Mouse (Mus musculus) spleen, postnatal 4 days (tissue): ENCODE data around the gene Adat3.
"Not testable (repeated sequence)": the region's sequence is repeated elsewhere in the genome, so short reads cannot be mapped to it uniquely, and the experiment has no call there.

Experiments used
- DNase-seq, 2 experiments: peaks; one replicate each; pipeline ENCODE4 v3.0.0; 2022; ENCODE audit warnings: low spot score in 2 of 2

Adat3 gene

GRCm38 (mm10) chr10:80610116-80610785 is 7.6 kb downstream of the Adat3 start:
- no peak for DNase-seq

GRCm38 (mm10) chr10:80611024-80611423 is 8.3 kb downstream of the Adat3 start:
- DNase-seq = peak; percentile 65 to 88

GRCm38 (mm10) chr10:80611905-80612304 is 9.2 kb downstream of the Adat3 start:
- no peak for DNase-seq

GRCm38 (mm10) chr10:80613821-80614220 is 11.1 kb downstream of the Adat3 start:
- no peak for DNase-seq

- DNase-seq = no peak
Measured at GRCm38 (mm10) chr10:80614351-80614750, 11.7 kb downstream of the Adat3 start.

DNA sequence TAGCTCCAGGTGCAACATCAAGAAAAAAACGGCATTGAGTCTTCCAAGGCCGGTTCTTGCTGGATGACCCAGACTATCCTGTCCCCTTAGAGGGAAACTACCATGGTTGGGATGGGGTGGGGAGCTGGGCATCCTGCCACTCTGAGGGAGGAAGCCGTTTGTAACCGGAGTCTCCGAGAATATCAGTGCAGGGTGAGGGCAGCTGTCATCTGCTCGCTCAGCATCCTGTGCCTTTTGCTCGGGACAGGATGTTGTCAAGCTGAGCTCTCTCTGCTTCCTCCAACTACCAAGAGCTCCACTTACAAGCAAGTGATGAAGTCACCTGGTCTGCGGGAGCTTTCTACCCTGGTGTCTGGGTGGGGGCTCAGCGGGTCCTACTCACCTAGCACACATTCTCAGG is 15.5 kb downstream of the Adat3 start:
- no peak for DNase-seq

DNA sequence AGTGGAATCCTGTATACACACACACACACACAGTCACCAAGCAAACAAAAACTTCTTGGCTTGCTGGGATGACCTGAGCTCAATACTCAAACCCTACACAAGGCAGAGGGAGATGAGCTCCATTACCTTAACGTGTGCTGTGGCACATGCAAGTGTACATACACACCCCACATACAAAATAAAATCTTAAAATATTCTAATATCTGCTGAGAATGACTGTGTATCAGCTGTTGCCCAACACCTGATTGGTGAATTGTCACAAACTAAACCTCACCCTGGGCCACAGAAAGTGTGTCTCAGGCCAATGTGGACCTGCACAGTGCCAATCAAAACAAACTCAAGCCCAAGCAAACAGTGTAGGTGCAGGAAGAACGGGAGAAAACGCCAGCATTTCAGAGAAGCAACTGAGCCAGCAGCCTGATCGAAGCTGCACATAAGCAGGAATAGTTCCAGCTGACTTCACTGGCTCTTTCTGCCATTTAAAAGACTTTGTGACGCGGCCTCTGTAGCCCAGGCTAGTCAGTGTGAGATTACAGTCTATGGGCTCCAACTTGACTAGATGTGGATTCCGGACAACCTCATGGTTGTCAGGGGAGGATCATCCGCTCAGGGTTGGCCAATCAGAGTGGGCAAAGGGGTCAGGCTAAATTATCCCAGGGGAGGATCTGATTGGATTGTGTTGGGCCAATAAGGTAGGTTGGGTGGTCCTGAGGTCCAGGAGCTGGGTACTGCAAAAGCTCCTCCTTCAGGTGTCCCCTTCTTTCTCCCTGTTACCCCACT is 17.0 kb downstream of the Adat3 start:
- no peak for DNase-seq

DNA sequence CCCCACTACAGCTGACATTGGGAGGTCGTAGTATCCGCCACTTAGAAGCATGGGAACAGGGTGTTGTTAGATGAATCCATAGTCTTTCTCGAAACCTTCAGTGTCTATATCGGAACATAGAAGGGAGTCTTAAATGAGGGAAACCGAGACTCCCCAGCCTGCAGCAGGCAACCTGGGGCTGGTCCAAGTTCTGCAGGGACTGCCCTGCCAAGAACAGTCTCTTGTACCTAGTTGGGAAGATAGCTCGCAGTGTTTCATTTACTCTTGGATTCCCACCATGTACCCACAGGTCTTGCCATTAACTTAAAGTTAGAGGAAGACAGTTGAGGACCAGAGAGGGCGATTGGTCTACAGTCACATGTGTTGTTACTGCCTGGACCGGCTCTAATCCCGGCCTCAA is 17.7 kb downstream of the Adat3 start:
- no peak for DNase-seq

DNA sequence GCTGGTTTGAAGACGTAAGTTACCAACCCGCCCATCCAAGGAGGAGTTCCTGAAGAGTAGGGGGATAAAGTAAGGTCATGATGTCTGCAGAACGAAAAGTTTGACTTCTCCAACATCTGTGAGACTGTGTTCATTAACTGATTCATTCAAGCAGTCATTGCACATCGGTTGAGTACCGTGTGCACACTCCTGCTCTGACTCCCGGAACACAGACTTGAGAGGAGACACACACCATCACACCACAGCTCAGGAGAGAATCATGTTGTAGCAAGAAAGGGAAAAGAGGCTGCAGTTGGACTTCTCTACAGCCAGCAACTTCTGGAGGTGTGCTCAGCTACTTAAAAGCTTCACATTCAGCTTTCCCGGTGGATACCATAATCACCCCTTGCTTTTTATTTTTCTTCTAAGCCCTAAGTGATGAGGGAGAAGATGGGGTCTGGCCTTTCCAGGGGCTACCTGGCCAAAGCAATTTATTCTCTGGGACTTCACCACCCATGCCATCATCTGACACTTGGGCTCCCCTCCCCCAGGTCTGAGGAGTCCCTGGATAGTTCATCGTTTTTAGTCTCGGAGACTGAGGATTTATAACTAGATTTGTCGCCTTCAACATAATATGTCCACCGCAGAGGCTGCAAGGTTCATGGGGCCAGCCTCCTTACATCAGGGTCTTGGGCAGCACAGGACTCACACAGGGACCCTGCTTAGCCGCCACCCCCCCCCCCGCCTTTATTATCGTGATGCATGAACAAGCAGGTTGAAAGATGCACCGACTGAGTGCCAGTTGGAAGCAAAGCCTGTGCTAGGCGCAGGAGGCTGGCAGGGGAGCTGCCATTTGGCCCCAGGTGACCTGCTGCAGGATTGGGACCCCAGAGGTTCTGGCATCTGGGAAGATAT is 18.4 kb downstream of the Adat3 start:
- DNase-seq = no peak

GRCm38 (mm10) chr10:80621690-80621939 is 18.9 kb downstream of the Adat3 start:
- DNase-seq = no peak

GRCm38 (mm10) chr10:80621940-80622660 is 19.4 kb downstream of the Adat3 start:
- DNase-seq = peak; percentile 99 to 100

GRCm38 (mm10) chr10:80622661-80623456 is 20.2 kb downstream of the Adat3 start, which contains the start of gene Csnk1g2:
Gene Csnk1g2, plus strand, starts transcription at chr10:80622838.
- peak; percentile 75 to 89 for DNase-seq

GRCm38 (mm10) chr10:80623457-80624191 is 20.9 kb downstream of the Adat3 start:
- peak; percentile 72 to 85 for DNase-seq

DNA sequence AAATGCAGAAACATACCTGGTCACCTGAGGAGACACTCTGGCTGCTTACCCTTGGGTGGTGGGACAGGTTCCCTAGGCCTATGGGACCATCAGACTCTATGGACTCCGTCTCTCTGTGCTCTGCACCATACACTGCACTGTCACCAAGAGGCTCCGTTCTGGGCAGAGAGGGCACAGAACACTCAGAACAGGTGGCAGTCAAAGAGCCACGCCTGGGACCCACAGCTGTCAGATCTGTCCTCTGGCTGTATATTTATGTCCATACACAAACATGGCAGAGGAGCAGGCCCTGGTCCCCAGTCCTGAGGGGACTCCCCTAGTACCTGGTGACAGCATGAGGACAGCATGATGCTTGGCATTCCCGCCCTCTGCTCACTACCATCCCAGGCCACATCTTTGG is 23.1 kb downstream of the Adat3 start:
- no peak for DNase-seq

DNA sequence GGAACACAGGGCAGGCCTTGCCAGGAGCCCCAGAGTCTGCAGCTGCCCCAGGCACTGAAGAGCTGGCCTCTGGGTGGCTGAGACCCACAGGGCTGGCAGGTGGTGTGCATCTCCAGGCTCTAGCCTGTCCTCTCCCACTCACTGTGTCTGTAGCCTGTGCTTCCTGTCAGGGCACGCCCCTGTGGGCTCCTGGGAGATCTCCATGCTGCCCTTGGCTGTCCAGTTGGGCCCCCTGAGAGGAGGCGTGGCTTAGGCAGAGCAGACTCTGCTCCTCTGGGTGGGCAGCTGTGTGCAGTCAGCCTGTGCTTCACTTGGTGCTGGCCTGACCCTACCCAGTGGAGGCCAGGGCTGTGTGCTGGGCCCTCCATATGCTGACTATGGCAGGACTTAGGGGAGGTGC is 25.0 kb downstream of the Adat3 start:
- no peak for DNase-seq

DNA sequence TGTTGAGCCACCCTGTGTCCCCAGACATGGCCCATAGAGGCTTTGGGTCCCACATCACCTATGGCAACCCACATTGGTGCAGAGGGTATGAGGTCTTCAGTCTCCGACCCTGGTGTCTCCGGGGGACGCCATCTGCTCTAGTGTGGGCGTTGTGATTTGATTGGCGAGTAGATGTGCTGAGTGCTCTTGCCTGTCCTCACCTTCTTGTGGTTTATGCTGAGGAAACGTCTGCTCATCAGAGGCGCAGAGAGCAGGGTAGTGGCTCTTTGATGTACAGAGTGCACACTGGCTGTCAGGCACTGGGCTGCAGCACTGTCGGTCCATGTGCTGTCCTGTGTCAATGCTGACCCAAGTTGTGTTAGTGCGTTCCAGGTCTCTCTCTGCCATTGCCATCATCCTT is 26.2 kb downstream of the Adat3 start:
- no peak for DNase-seq

- DNase-seq = no peak
Measured at GRCm38 (mm10) chr10:80635345-80635744, 32.7 kb downstream of the Adat3 start.

DNA sequence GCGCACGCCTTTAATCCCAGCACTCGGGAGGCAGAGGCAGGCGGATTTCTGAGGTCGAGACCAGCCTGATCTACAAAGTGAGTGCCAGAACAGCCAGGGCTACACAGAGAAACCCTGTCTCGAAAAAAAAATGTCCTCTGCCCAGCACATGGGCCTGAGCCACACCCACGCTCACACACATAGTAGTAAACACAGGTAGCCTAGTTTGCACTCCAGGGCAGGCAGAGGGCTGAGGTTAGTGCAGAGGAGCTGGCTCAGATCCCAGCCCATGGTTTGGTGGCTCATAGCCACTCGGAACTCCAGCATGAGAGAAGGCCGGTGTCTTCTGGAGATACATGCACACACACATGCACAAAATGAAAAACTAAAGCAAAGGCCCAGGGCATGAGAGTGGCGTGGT is 44.3 kb downstream of the Adat3 start:
- DNase-seq = no peak

- DNase-seq = not testable (repeated sequence)
Measured at GRCm38 (mm10) chr10:80649910-80650309, 47.2 kb downstream of the Adat3 start.

GRCm38 (mm10) chr10:80650392-80650791 is 47.7 kb downstream of the Adat3 start:
- DNase-seq = no peak
